Mouse (Mus musculus) kidney, embryonic 16.5 days (tissue): ENCODE results near the gene Lrrc15. TPM values are rescaled to one million over a fixed set of nuclear protein-coding genes. Genes with fewer than 3 reads are reported as not detected.

Experiments used
- ATAC-seq: fragments of 200-750 bp; cut with Nextera tagmentation; 2 replicates; pipeline ENCODE4 v1.8.0; 2017; ENCODE audit warnings: moderate TSS enrichment; ENCODE audit not compliant: low FRiP score, low TSS enrichment
- H3K27ac ChIP-seq: fragments of 300-500 bp; sonication (generic); 2 replicates; pipeline ENCODE4 v1.5.1; 2014; ENCODE audit warnings: low read length
- H3K27me3 ChIP-seq: fragments of 300-500 bp; sonication (generic); 2 replicates; pipeline ENCODE4 v1.6.1; 2014; ENCODE audit warnings: low read length, control low read depth, mixed read lengths; ENCODE audit not compliant: insufficient read depth
- H3K36me3 ChIP-seq: fragments of 300-500 bp; sonication (generic); 2 replicates; pipeline ENCODE4 v1.6.1; 2014; ENCODE audit warnings: low read length, control low read depth, mixed read lengths; ENCODE audit not compliant: insufficient read depth
- H3K4me1 ChIP-seq: fragments of 300-500 bp; sonication (generic); 2 replicates; pipeline ENCODE4 v1.6.1; 2014; ENCODE audit warnings: low read length, control low read depth, mixed read lengths; ENCODE audit not compliant: insufficient read depth
- H3K4me2 ChIP-seq: fragments of 300-500 bp; sonication (generic); replicated peaks from 2 replicates; pipeline ENCODE4 v1.6.1; 2014; ENCODE audit warnings: low read depth, low read length
- H3K4me3 ChIP-seq: fragments of 300-500 bp; sonication (generic); 2 replicates; pipeline ENCODE4 v1.5.1; 2014; ENCODE audit warnings: mild to moderate bottlenecking, low read length
- H3K9ac ChIP-seq: fragments of 300-500 bp; sonication (generic); replicated peaks from 2 replicates; pipeline ENCODE4 v1.6.1; 2014; ENCODE audit warnings: low read length
- H3K9me3 ChIP-seq: fragments of 300-500 bp; sonication (generic); 2 replicates; pipeline ENCODE4 v1.6.1; 2016; ENCODE audit warnings: low read length, control low read depth
- WGBS: fragments of 180-500 bp; shearing (Covaris S2); extraction: QIAGEN DNeasy Blood & Tissue Kit; methylation state at CpG from one replicate; pipeline ENCODE4 v1.1.7; 2014; 5-methylcytosine and 5-hydroxymethylcytosine counted together
- polyA plus RNA-seq: library from polyadenylated mRNA; unstranded; fragments of >200 nt; fragmentation: Nextera tagmentation; extraction: Ambion mirVana; gene quantifications from 2 replicates; pipeline ENCODE4 v1.2.1, GENCODE M21; 2015

Gene Lrrc15
- 1.6 and 1.7 TPM in 2 replicates for polyA plus RNA-seq

GRCm38 (mm10) chr16:30282844-30283495 lies at the start of gene Lrrc15:
Gene Lrrc15 (minus strand): TSS chr16:30283256.
- ATAC-seq: peak; percentile 66
- Histone ChIP-seq H3K36me3 (no peaks in the 10 kb centered on the region), H3K4me3 (peak within 1 kb of the TSS; percentile 38), H3K27me3 (peaks cover 35% of the 10 kb centered on the region), H3K4me1 (peaks cover 30% of the 10 kb centered on the region), H3K9ac (peak within 1 kb of the TSS; percentile 39; the same call in 1 of the 2 replicates), H3K27ac (no peak within 1 kb of the TSS), H3K9me3 (no peaks in the 10 kb centered on the region), H3K4me2 (peak within 1 kb of the TSS; percentile 57)
- 2% methylated on average over 30 of the region's 34 CpGs for WGBS

- H3K27ac ChIP-seq: no peak overlapping the region
- no peak overlapping the region for H3K4me2 ChIP-seq
- no peak overlapping the region for H3K9ac ChIP-seq
These were observed 31.2 kb upstream of the Lrrc15 start for GRCm38 (mm10) chr16:30314236-30314635.

DNA sequence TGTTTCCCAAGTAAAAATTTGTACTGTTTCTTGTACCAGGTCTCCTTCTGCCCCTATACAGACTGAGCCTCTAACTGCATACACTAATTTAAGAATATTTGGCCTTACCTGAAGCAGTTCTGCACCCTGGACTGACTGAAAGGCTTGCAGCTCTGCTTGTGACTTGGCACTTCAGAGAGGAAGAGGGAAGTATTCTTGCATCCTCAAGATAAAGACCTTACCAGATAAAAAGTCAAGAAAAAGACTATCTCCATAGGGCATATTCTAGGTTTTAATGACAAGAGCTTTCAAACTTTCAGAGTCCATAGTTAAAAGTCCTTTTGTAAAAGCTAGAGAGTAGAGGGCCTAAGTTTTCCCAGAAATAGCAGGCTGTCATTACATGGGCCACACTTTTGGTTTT lies 27.6 kb upstream of the Lrrc15 start, which contains the start of gene Gp5:
TSS of gene Gp5 (minus strand) at position 133 of the 400 bp plus-strand sequence.
- peaks cover 61% of the 10 kb centered on the region for H3K27me3 ChIP-seq
- no peaks in the 10 kb centered on the region for H3K9me3 ChIP-seq
- H3K27ac ChIP-seq: no peak within 1 kb of the TSS
- H3K36me3 ChIP-seq: peaks cover 5% of the 10 kb centered on the region
- no peak for ATAC-seq
- peaks cover 14% of the 10 kb centered on the region for H3K4me1 ChIP-seq
- H3K4me3 ChIP-seq: peak within 1 kb of the TSS; percentile 49
- H3K9ac ChIP-seq: no peak within 1 kb of the TSS
- peak within 1 kb of the TSS; percentile 86 for H3K4me2 ChIP-seq

More at GRCm38 (mm10) chr16:30314236-30314635, 31.2 kb upstream of the Lrrc15 start:
- no peak for ATAC-seq
- Histone ChIP-seq H3K4me1 (peaks cover 6% of the 10 kb centered on the region), H3K9me3 (no peaks in the 10 kb centered on the region), H3K4me3 (no peak overlapping the region), H3K27me3 (peaks cover 26% of the 10 kb centered on the region), H3K36me3 (peaks cover 6% of the 10 kb centered on the region)

DNA sequence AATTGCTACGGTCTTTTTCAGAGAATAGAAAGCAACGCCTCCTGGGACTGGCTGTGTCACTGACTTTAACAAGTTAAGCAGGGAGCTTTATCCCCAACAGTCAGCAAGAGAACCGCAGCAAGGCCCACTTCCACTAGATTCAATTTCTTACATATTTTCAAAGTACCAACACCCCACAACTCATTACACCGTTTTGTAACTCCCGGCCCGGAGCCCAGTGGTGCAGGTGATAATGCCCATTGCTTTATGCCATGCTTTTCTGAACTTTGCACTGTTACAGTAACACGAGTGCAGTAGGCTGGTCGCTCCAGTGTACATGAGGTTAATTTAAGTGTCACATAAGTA lies 27.1 kb upstream of the Lrrc15 start:
- H3K27me3 ChIP-seq: peaks cover 63% of the 10 kb centered on the region

DNA sequence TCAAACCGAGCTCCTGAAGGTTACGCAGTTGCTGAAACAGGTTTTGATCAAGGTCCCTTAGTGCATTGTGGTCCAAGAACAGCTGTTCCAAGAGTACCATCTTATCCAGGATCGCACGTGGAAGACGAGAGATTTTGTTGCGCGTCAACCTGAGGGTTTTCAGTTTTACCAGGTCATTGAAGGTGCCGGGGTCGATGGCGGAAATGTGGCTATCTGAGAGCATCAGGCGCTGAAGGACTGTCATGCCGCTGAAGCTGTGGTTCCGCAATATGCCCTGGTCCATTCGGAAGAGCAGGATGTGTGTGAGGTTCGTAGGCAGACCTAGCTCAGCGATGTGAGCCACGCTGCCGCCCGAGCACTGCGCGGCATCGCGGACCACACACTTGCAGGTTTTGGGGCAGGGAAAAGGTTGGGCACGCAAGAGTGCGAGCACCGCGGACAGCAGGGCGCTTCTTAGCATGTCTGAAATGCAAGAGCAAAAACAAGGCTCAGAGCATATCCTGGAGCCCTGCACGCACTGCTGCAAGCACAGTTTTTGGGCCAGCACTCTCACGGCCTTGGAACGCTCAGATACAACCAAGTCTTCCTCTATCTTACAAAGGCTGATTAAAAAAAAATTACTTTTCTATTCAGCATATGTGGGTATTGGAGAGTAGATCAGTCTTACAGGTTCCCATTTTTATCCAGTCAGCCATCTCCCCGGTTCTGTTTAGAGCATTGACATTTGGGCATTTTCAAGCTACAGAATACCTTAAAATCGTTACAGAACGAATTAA lies 26.5 kb upstream of the Lrrc15 start:
- Histone ChIP-seq H3K4me3 (peak overlapping the region; percentile 49), H3K9me3 (no peaks in the 10 kb centered on the region), H3K9ac (no peak overlapping the region), H3K4me1 (peaks cover 14% of the 10 kb centered on the region), H3K27ac (no peak overlapping the region), H3K27me3 (peaks cover 66% of the 10 kb centered on the region), H3K36me3 (no peaks in the 10 kb centered on the region), H3K4me2 (peak overlapping the region; percentile 86)
- 3% methylated on average over 34 of the region's 34 CpGs for WGBS
- no peak for ATAC-seq

More for the DNA sequence above, 27.1 kb upstream of the Lrrc15 start:
- Histone ChIP-seq H3K27ac (no peak overlapping the region), H3K36me3 (0 out of 2 replicates have a peak, but pooled peaks cover 2% of the 10 kb centered on the region), H3K4me1 (peaks cover 14% of the 10 kb centered on the region), H3K9me3 (no peaks in the 10 kb centered on the region), H3K9ac (no peak overlapping the region), H3K4me2 (no peak overlapping the region; the same call in 1 of the 2 replicates), H3K4me3 (no peak overlapping the region)
- WGBS: 50% methylated on average over 8 of the region's 8 CpGs
- no peak for ATAC-seq

DNA sequence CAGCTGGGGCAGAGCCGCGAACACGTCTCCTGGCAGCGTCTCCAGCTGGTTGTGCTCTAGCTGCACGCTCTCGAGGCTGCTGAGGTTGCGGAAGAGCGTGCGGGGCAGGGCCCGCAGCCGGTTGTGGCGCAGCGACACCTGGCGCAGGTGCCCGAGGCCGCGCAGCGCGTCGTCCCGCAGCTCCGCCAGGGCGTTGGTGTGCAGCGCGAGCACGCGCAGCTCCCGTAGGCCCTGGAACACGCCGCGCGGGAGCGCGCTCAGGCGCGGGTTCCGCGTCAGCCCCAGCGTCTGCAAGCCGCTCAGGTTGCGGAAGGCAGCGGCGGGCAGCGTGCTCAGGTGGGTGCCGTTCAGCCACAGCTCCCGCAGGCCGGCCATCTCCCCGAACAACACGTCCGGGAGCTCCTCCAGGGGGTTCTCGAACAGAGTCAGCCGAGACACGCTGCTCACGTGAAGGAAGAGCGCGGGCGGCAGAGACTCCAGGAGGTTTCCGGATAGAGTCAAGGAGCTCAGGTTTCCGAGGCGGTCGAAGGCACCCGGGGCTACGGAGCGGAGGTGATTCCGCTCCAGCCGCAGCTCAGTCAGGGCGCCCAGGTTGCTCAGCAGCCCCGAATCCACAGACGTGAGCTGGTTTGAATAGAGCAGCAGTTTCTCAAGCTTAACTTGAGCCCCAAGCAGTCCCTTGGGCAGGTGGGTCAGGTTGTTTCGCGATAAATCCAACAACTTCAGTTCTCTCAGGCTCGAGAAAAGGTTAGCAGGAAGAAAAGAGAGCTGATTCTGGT lies 25.7 kb upstream of the Lrrc15 start:
- Histone ChIP-seq H3K36me3 (no peaks in the 10 kb centered on the region), H3K9ac (peak overlapping the region; percentile 60), H3K4me1 (peaks cover 14% of the 10 kb centered on the region), H3K9me3 (no peaks in the 10 kb centered on the region), H3K4me2 (peak overlapping the region; percentile 86), H3K27ac (no peak overlapping the region), H3K27me3 (peaks cover 68% of the 10 kb centered on the region), H3K4me3 (peak overlapping the region; percentile 49)
- ATAC-seq: peak; percentile 55
- under 1% methylated on average over 72 of the region's 72 CpGs for WGBS

GRCm38 (mm10) chr16:30307961-30308615 lies 25.0 kb upstream of the Lrrc15 start:
- H3K9me3 ChIP-seq: no peaks in the 10 kb centered on the region
- peak overlapping the region; percentile 49 for H3K4me3 ChIP-seq
- H3K4me2 ChIP-seq: peak overlapping the region; percentile 86
- H3K27ac ChIP-seq: no peak overlapping the region
- ATAC-seq: peak; percentile 28; the same call in 1 of the 2 replicates
- peak overlapping the region; percentile 60 for H3K9ac ChIP-seq
- peaks cover 14% of the 10 kb centered on the region for H3K4me1 ChIP-seq
- peaks cover 68% of the 10 kb centered on the region for H3K27me3 ChIP-seq
- WGBS: 10% methylated on average over 29 of the region's 29 CpGs
- H3K36me3 ChIP-seq: no peaks in the 10 kb centered on the region

- Histone ChIP-seq H3K4me1 (peaks cover 14% of the 10 kb centered on the region), H3K9ac (no peak overlapping the region), H3K27me3 (peaks cover 68% of the 10 kb centered on the region), H3K27ac (no peak overlapping the region), H3K9me3 (no peaks in the 10 kb centered on the region), H3K36me3 (no peaks in the 10 kb centered on the region), H3K4me3 (no peak overlapping the region), H3K4me2 (no peak overlapping the region)
- ATAC-seq: no peak
- WGBS: 53% methylated on average over 12 of the region's 12 CpGs
These were observed 24.2 kb upstream of the Lrrc15 start for GRCm38 (mm10) chr16:30307306-30307705.

DNA sequence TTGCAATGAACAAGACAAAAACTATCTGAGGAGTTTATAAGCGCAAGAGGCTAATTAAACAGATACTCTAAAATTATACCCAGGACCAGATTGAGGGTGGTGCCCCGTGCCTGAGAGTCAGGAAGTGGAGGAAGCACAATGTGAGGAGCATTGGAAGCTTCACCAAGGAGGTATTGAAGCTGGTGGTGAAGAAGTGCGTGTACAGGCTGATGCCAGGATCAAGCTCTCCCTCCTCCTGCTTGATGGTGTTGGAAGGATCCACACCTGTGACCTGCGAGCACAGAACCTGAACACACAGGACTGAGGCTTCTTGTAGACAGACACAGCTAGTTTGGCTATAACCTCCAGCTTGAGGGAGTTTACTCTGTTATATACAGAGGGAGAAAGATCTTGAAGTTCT lies 23.0 kb upstream of the Lrrc15 start:
- 81% methylated on average over 4 of the region's 4 CpGs for WGBS
- Histone ChIP-seq H3K36me3 (no peaks in the 10 kb centered on the region), H3K27me3 (peaks cover 60% of the 10 kb centered on the region), H3K4me1 (peaks cover 14% of the 10 kb centered on the region), H3K27ac (no peak overlapping the region), H3K4me3 (no peak overlapping the region), H3K9me3 (no peaks in the 10 kb centered on the region), H3K9ac (no peak overlapping the region), H3K4me2 (no peak overlapping the region)
- ATAC-seq: no peak
